Mouse (Mus musculus) kidney, adult 9 months (tissue): ENCODE measurements around the gene Fzd5.

Experiments used
- DNase-seq: peaks from one replicate; pipeline ENCODE4 v3.0.0; 2022

Fzd5 gene

DNA sequence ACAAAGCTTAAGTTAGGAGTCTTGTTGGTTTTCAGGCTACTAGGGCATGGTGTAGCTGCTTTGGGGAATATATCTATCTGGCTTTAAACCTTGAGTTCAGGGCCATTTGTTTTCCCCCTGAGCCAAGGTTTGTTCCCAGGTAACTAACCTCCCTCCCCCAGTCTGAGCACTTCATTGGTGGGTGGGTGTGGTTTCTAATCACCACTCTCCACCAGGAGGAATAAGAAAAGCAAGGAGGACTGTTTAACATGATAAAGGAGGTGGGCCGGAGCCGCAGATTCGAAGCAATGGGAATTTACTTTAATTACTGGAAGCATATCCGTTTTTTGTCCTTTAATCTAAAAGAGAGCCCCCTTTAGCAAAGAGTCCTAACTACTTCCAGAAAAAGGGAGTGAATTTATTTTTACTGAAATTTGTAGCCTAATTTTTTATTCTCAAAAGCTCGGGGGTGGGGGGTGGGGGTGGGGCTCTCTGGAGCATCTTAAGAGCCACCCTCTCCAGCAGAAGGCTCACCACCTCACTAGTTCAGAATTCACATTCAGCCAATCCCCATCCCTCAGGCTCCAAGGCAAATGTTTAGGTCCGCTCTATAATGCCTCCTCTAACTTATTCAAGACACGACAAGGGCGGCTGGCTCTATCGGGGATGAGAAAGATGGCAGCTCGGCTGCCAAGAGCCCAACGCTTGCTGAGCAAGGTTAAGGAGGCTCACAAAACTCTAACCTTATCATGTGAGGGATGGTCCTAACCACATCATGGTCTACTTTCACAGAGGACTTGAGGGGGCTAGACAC is 3.9 kb downstream of the Fzd5 start:
- no peak for DNase-seq

DNA sequence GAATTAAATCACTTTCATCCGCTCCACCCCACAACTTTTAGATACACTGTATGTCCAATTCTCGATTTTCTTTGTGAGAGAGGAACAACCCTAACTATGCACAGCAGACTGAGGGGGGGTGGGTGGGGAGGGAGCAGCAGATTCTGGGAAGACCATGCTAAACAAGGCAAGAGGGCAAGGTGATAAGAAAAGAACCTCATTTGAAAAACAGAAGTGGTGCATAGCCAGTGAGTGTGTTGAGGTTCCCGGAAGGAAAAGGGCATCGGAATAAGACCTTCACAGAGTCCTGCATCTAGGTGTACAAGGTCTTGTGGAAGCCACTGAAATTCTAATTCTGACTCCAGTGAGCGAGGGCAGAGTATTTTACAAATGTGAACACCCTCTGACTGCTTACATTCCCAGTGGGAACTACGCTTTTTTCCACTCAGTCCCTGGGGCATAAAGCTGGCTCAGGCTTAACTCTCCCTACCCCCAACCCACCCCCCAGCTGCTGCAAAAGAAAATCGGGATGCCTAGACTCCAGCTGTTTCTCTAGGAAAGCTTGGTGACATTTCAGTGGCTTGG is 4.8 kb downstream of the Fzd5 start:
- DNase-seq = no peak

- DNase-seq = no peak
Observed at GRCm38 (mm10) chr1:64732161-64732560, 5.4 kb downstream of the Fzd5 start.

DNA sequence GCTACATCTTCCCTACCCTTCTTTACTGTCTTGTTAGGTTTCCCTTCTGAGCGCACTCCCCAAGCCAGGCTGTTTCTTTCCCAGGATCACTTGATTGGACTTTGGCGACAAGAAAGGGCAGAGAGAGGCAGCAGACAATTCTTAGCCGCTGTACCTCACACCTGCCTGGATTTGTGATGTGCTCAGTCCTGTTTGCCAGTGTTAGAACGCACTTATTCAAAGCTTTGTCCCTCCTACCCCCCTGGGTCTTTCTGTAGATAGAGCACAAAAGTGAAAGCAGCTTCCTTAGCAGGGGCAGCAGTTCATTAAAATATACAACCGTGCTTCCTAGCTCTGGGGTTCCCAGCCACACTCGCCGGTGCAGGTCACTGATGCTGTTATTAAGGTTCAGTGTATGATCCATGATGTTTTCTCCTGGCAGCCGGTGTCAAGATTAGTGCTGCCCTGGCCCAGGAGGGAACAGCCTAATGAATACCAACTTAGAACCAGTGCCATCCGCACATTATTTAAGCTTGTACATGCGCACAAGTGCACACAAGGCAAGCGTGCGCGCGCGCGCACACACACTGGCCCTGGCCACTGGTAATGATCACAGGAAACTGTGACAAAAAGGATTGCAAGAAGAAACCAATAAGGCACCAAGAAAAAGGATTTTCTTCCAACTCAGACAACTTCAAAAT is 6.1 kb downstream of the Fzd5 start:
- DNase-seq = no peak

DNA sequence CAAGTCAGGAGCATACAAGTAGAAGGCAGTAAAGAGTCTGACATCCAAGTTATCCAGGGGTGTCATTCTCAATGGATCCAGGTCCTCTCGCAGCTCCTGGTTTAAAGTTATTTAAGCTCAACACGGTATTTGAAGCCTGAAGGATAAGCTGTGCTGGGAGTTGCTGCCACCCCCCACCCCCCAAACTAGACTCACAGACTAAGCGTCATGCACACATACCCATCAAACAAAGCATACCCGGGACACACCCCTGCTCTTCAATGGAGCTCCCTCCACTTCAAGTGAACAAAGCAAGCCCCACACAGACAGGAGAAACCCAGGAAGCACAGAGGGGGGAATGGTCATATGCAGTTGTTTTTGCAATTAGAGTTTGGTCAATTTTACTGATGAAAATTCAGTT is 7.5 kb downstream of the Fzd5 start:
- no peak for DNase-seq

GRCm38 (mm10) chr1:64721034-64721587 is 16.4 kb downstream of the Fzd5 start:
- DNase-seq = no peak

- DNase-seq = peak; percentile 65
Observed at GRCm38 (mm10) chr1:64717504-64717903, 20.0 kb downstream of the Fzd5 start.

DNA sequence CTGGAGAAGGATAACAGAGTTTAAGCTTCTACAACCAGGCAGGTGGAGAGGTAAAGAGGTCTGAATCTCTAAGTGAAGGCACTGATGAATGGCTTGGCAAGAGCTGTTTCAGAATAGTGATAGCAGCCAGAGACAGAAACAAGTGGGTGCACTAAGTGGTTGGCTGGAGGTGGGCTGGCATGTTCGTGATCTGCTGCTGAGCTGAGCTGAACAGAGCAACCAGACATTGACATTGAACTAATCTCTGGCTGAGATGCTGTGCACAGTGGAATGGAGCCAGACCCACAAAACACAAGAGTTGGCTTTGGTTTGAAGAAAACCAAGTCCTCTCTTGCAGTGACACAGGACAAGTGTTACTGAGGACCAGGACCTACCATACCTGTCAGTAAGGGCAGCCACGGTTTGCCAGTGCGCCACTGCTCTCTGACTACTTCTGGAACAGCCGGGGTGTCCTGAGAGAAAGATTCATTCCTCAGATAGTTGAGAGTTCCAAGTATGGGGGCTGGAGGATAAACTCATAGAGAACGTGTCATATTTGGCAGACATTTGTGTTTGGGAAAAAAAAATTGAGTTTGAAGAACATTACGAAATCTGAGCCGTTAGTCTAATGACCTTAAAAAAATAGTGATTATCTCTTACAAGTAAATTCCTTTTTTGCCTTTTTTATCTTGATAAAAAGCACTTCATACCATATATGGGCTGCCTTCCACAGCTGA is 20.8 kb downstream of the Fzd5 start:
- DNase-seq = no peak

GRCm38 (mm10) chr1:64715458-64715857 is 22.1 kb downstream of the Fzd5 start:
- no peak for DNase-seq

GRCm38 (mm10) chr1:64712006-64712760 is 25.4 kb downstream of the Fzd5 start:
- DNase-seq = no peak

DNA sequence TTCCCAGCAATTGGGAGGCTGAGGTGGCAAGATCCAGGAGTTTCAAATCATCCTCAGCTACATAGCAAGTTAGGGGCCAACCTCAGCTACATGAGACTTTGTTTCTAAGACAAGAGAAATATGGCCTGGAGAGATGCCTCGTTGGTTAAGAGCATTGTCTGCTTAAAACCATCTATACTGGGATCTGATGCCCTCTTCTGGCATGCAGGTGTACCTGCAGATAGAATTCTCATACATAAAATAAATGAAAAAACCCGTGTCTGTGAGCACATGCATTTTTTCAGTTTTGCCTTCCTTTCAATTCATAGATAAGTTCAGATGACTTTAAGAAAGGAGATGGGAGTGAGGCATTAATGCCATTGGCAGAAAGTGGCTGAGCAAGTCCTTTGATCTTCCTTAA is 27.7 kb downstream of the Fzd5 start:
- DNase-seq = peak; percentile 53

DNA sequence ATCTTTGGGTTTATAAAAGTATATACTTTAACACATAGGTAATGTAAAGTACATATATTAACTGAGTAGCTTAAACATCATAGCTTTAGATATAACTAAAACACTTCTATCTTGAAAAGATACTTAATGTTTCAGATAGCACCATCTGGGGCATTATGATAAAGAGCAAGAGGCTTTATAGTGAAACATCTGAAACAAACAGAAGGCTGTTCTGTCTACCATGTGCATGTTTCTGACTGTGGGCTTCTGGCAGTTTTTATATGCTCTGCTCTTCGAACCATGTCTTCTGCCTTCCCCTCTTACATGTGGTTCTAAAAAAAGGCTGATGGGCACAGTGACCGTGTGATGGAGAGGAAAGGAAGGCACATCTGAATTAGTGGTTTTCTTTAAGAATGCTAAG is 30.9 kb downstream of the Fzd5 start:
- no peak for DNase-seq

- DNase-seq = peak; percentile 82
Observed at GRCm38 (mm10) chr1:64705230-64705629, 32.3 kb downstream of the Fzd5 start.

- peak; percentile 66 for DNase-seq
Observed at GRCm38 (mm10) chr1:64701780-64702179, 35.8 kb downstream of the Fzd5 start.

GRCm38 (mm10) chr1:64695156-64695555 is 42.4 kb downstream of the Fzd5 start:
- no peak for DNase-seq

DNA sequence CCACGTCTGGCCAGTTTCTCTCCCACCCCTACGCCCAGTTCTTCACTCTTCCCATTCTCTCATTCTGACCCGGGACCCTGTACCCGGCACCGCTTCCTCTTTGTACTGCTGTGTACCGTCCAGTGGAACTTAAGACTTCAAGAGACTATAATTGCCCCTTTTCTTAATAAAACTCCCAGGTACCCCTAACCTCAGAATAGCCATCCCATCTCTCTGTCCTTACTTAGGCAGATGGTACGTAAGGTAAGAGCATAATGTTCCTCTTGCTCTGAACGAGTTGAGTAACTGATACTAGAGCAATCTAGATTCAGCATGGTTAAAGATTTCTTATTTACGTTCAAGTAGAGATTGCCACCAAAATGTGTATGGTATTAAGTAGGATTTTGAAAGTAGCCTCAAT is 46.0 kb downstream of the Fzd5 start:
- no peak for DNase-seq

GRCm38 (mm10) chr1:64691121-64691551 is 46.4 kb downstream of the Fzd5 start:
- peak; percentile 42 for DNase-seq

- peak; percentile 99 for DNase-seq
Observed at GRCm38 (mm10) chr1:64690213-64691013, 47.1 kb downstream of the Fzd5 start, which contains the start of gene Ccnyl1. TSS of gene Ccnyl1 (plus strand) at chr1:64690455.

GRCm38 (mm10) chr1:64689561-64690212 is 47.9 kb downstream of the Fzd5 start:
- DNase-seq = peak; percentile 65

- no peak for DNase-seq
Observed at GRCm38 (mm10) chr1:64688046-64688445, 49.5 kb downstream of the Fzd5 start.

- no peak for DNase-seq
Observed at GRCm38 (mm10) chr1:64684440-64684839, 53.1 kb downstream of the Fzd5 start.
